Mouse (Mus musculus): ENCODE results near the gene Nxf1. TPM values are rescaled to one million over a fixed set of nuclear protein-coding genes. Genes with fewer than 3 reads are reported as not detected.
A peak's percentile ranks its signal among the peaks of the same experiment; 100 is the strongest.
"Not testable (repeated sequence)": the region's sequence is repeated elsewhere in the genome, so short reads cannot be mapped to it uniquely, and the experiment has no call there.

Nxf1 gene
- total RNA-seq (2021), result 100 to 1,000 TPM; 127 to 144 TPM
- long read RNA-seq, experiment 1, transcript Nxf1-201 (21 exons, 2,326 nt), result major isoform, 20 of 47 reads
- long read RNA-seq, experiment 1, partial matches to known transcripts, result 20 of 47 reads
- long read RNA-seq, experiment 1, other reads (novel, unspliced or antisense), result 7 of 47 reads
- long read RNA-seq, experiment 2, transcript Nxf1-201 (21 exons, 2,326 nt), result major isoform, 7 of 26 reads
- long read RNA-seq, experiment 2, partial matches to known transcripts, result 13 of 26 reads
- long read RNA-seq, experiment 2, other reads (novel, unspliced or antisense), result 6 of 26 reads

GRCm38 (mm10) chr19:8756635-8757387, at the start of gene Nxf1:
Gene Nxf1 (plus strand): TSS chr19:8757073.
- peak; percentile 95 for DNase-seq (ENCODE audit: low spot score in 2 of 2)

GRCm38 (mm10) chr19:8708954-8709353, 47.9 kb upstream of the Nxf1 start:
- DNase-seq (ENCODE audit: low spot score in 2 of 2), result no peak

GRCm38 (mm10) chr19:8710057-8710456, 46.8 kb upstream of the Nxf1 start:
- no peak for DNase-seq (ENCODE audit: low spot score in 2 of 2)

- DNase-seq (ENCODE audit: low spot score in 2 of 2), result no peak
These were observed 45.4 kb upstream of the Nxf1 start for GRCm38 (mm10) chr19:8711506-8711905.

- DNase-seq (ENCODE audit: low spot score in 2 of 2), result no peak
These were observed 44.7 kb upstream of the Nxf1 start for GRCm38 (mm10) chr19:8711949-8712869.

GRCm38 (mm10) chr19:8712870-8713305, 44.0 kb upstream of the Nxf1 start:
- peak; percentile 67 to 75 for DNase-seq (ENCODE audit: low spot score in 2 of 2)

- DNase-seq (ENCODE audit: low spot score in 2 of 2), result peak; percentile 92 to 93
These were observed 43.4 kb upstream of the Nxf1 start for GRCm38 (mm10) chr19:8713306-8713996.

- no peak for DNase-seq (ENCODE audit: low spot score in 2 of 2)
These were observed 42.7 kb upstream of the Nxf1 start for GRCm38 (mm10) chr19:8713997-8714652.

- no peak for DNase-seq (ENCODE audit: low spot score in 2 of 2)
These were observed 42.0 kb upstream of the Nxf1 start for GRCm38 (mm10) chr19:8714653-8715481.

GRCm38 (mm10) chr19:8715868-8716766, 40.8 kb upstream of the Nxf1 start:
- no peak for DNase-seq (ENCODE audit: low spot score in 2 of 2)

- no peak for DNase-seq (ENCODE audit: low spot score in 2 of 2)
These were observed 40.0 kb upstream of the Nxf1 start for GRCm38 (mm10) chr19:8716767-8717475.

- peak; percentile 46 to 57 for DNase-seq (ENCODE audit: low spot score in 2 of 2)
These were observed 38.5 kb upstream of the Nxf1 start for GRCm38 (mm10) chr19:8718357-8718756.

- not testable (repeated sequence) for DNase-seq (ENCODE audit: low spot score in 2 of 2)
These were observed 37.8 kb upstream of the Nxf1 start for GRCm38 (mm10) chr19:8719037-8719436.

- DNase-seq (ENCODE audit: low spot score in 2 of 2), result no peak
These were observed 35.5 kb upstream of the Nxf1 start for GRCm38 (mm10) chr19:8721378-8721777.

GRCm38 (mm10) chr19:8722021-8722420, 34.9 kb upstream of the Nxf1 start:
- DNase-seq (ENCODE audit: low spot score in 2 of 2), result no peak

- no peak for DNase-seq (ENCODE audit: low spot score in 2 of 2)
These were observed 34.3 kb upstream of the Nxf1 start for GRCm38 (mm10) chr19:8722559-8722906.

GRCm38 (mm10) chr19:8722907-8723573, 33.8 kb upstream of the Nxf1 start, which contains the start of gene Slc3a2:
Gene Slc3a2 (minus strand): TSS chr19:8723369.
- peak; percentile 86 to 88 for DNase-seq (ENCODE audit: low spot score in 2 of 2)

All from adrenal gland, adult 18-20 months (tissue).